In genomic region chr8:44932546-44933342, GRCm38 (mm10) we compare ENCODE assay signal across 21 mouse cellular contexts. TPM values are rescaled to one million over a fixed set of nuclear protein-coding genes. Genes with fewer than 3 reads are reported as not detected.
A peak's percentile ranks its signal among the peaks of the same experiment; 100 is the strongest.
DNase-seq lines count a peak whose midpoint lies in the region; ATAC-seq and TF ChIP-seq lines count a peak whose summit lies in the region.
"Had no signal": no experiment of that assay in that cellular context is flagged by ENCODE, and none has a peak within 500 bp of the region (broad histone marks: within the 10 kb centered on the region; RNA-seq: fewer than 3 reads in every experiment).

No protein-coding gene starts in this region.

- no peak for TF ChIP-seq POLR2A in lung, adult 2 months (IDR thresholded peaks at IDR 0.05; ENCODE audit: borderline replicate concordance, extremely low read depth, low read depth, low read length)

- no peak for TF ChIP-seq CTCF in lung, postnatal 0 days (IDR thresholded peaks at IDR 0.05)
- no peak for TF ChIP-seq CTCF in lung, adult 2 months (IDR thresholded peaks at IDR 0.05; ENCODE audit: insufficient read depth, low read length)

- no peak overlapping the region for H3K4me3 ChIP-seq in heart, embryonic 10.5 days
- H3K4me3 ChIP-seq in lung, postnatal 0 days (ENCODE audit: low read depth, low read length): no peak overlapping the region
- H3K4me3 ChIP-seq in lung, adult 2 months (replicated peaks; ENCODE audit: extremely low read depth, low read depth, low read length): no peak overlapping the region

- ATAC-seq in lung, postnatal 0 days: no peak
- ATAC-seq: activated CD4-positive, CD25-positive, alpha-beta regulatory T cell, adult 4 months; CD4-positive, CD25-positive, alpha-beta regulatory T cell, adult 4 months; forebrain, embryonic 13.5 days; forebrain, embryonic 15.5 days; Patski had no signal

- H3K27ac ChIP-seq in heart, embryonic 10.5 days: no peak overlapping the region
- no peak overlapping the region for H3K27ac ChIP-seq in lung, postnatal 0 days (ENCODE audit: low read length)
- H3K27ac ChIP-seq: embryonic facial prominence, embryonic 10.5 days; embryonic facial prominence, embryonic 12.5 days; forebrain, embryonic 13.5 days; forebrain, embryonic 15.5 days had no signal

- H3K27me3 ChIP-seq in heart, embryonic 10.5 days (ENCODE audit: insufficient read depth, poor library complexity, severe bottlenecking): no peaks in the 10 kb centered on the region
- no peaks in the 10 kb centered on the region for H3K27me3 ChIP-seq in lung, postnatal 0 days (replicated peaks; ENCODE audit: insufficient read depth, low read length)
- H3K27me3 ChIP-seq: CH12.LX; embryonic facial prominence, embryonic 12.5 days; forebrain, embryonic 13.5 days; forebrain, embryonic 15.5 days; Patski had no signal

- no peaks in the 10 kb centered on the region for H3K9me3 ChIP-seq in heart, embryonic 10.5 days
- no peaks in the 10 kb centered on the region for H3K9me3 ChIP-seq in lung, postnatal 0 days (ENCODE audit: low read length)
- H3K9me3 ChIP-seq: forebrain, embryonic 13.5 days; forebrain, embryonic 15.5 days had no signal

- DNase-seq in cerebellum, adult 11-12 months: peak; percentile 2
- no peak for DNase-seq in cerebellum, postnatal 25 days
- DNase-seq in heart, embryonic 10.5 days (ENCODE audit: low spot score): peak; percentile 66
- DNase-seq in heart, postnatal 14 days: no peak
- DNase-seq in lung, postnatal 0 days (ENCODE audit: low spot score): peak; percentile 87
- no peak for DNase-seq in lung, postnatal 4 days
- peak; percentile 23 for DNase-seq in lung, postnatal 36 days
- no peak for DNase-seq in lung, adult 2 months
- DNase-seq: adrenal gland, adult 8-10 months; adrenal gland, postnatal 14 days; B cell, adult 2 months; cerebellum, adult 8-10 months had no signal

- H3K4me2 ChIP-seq in lung, postnatal 0 days (replicated peaks; ENCODE audit: low read depth, low read length): no peak overlapping the region

- H3K36me3 ChIP-seq in heart, embryonic 10.5 days: no peaks in the 10 kb centered on the region
- no peaks in the 10 kb centered on the region for H3K36me3 ChIP-seq in lung, postnatal 0 days (ENCODE audit: insufficient read depth, low read length)
- H3K36me3 ChIP-seq: embryonic facial prominence, embryonic 10.5 days; embryonic facial prominence, embryonic 12.5 days; forebrain, embryonic 15.5 days; G1E had no signal

- H3K9ac ChIP-seq in lung, postnatal 0 days (replicated peaks; ENCODE audit: low read depth): no peak overlapping the region
- H3K9ac ChIP-seq: embryonic facial prominence, embryonic 12.5 days; forebrain, embryonic 13.5 days; forebrain, embryonic 15.5 days had no signal

- intact Hi-C loops in heart, postnatal 14 days (cut with DNase I): no loop called here

- WGBS in heart, embryonic 10.5 days: 86% methylated on average over 9 of the region's 9 CpGs
- WGBS in lung, postnatal 0 days: 79% methylated on average over 9 of the region's 9 CpGs
- 80% methylated on average over 9 of the region's 9 CpGs for WGBS in lung, adult 2 months

- H3K4me1 ChIP-seq in heart, embryonic 10.5 days: peaks cover 4% of the 10 kb centered on the region; the same call in 1 of the 2 replicates
- peaks cover 6% of the 10 kb centered on the region; the same call in 1 of the 2 replicates for H3K4me1 ChIP-seq in lung, postnatal 0 days (ENCODE audit: insufficient read depth, low read depth, low read length)
- no peaks in the 10 kb centered on the region for H3K4me1 ChIP-seq in lung, adult 2 months (ENCODE audit: control insufficient read depth, insufficient read depth, low read length)

- TF ChIP-seq EP300 in lung, postnatal 0 days (IDR thresholded peaks at IDR 0.05): peak; percentile 73

RNA-seq across cellular contexts. Expression of gene Fat1, which starts 2.5 kb away (rescaled TPM):
- 16.2 and 18.0 TPM in 2 replicates for polyA plus RNA-seq in heart, embryonic 10.5 days (2016; fragmentation: Nextera tagmentation; extraction: Ambion mirVana)
- total RNA-seq in heart, postnatal 14 days (2021): 10 to 100 TPM; 23.6 to 24.9 TPM
- polyA plus RNA-seq in lung, postnatal 0 days (2015; fragmentation: Nextera tagmentation; extraction: Ambion mirVana): 7.2 and 7.3 TPM in 2 replicates
- 21.5 and 24.9 TPM in 2 replicates for polyA plus RNA-seq in lung, adult 2 months (2012; rRNA removed)
- polyA plus RNA-seq: G1E had no signal

Comparison
In these comparisons a context has a peak if more than half of its experiments do, and no peak if none do; other contexts are left out.
1. DNase-seq: peak in cerebellum, adult 11-12 months (single experiment), heart, embryonic 10.5 days (single experiment), lung, postnatal 0 days (single experiment) and lung, postnatal 36 days (single experiment); none in cerebellum, postnatal 25 days (0 of 2), heart, postnatal 14 days (0 of 2), lung, postnatal 4 days (0 of 2) and lung, adult 2 months (single experiment).